In the genomic region with DNA sequence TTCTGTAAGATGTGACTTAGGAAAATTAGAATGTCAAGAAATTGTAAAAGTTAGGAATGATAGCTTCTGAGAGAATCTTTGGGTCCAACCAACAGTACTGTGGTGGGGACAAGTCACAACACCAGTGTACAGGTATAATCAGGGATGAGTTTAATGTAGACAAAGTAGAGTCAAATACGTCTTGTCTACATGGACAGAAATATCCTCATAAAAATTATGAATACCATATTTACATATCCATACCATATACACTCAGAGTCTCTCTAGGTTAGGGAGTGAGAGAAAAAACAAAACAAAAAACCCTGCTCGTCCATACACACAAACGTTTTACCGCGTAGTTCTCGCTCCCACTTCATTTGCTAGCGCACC, we compare ENCODE assay signal across 8 mouse cellular contexts. TPM values are rescaled to one million over a fixed set of nuclear protein-coding genes. Genes with fewer than 3 reads are reported as not detected.
DNase-seq lines count a peak whose midpoint lies in the region; ATAC-seq and TF ChIP-seq lines count a peak whose summit lies in the region.

No protein-coding gene starts in this region.

- H3K4me1 ChIP-seq in heart, postnatal 0 days (ENCODE audit: control insufficient read depth, insufficient read depth) = no peaks in the 10 kb centered on the region
- H3K4me1 ChIP-seq in bone marrow, adult 2 months (ENCODE audit: control insufficient read depth, insufficient read depth, low read length) = no peaks in the 10 kb centered on the region; the same call in 1 of the 2 replicates
- H3K4me1 ChIP-seq in hindbrain, embryonic 12.5 days = peaks cover 16% of the 10 kb centered on the region
- peaks cover 19% of the 10 kb centered on the region for H3K4me1 ChIP-seq in midbrain, embryonic 13.5 days (replicated peaks)

- DNase-seq in heart, postnatal 0 days (ENCODE audit: low spot score) = no peak
- no peak for DNase-seq in heart, adult 9 months (ENCODE audit: low spot score in 2 of 2)
- no peak for DNase-seq in thymus, postnatal 0 days (ENCODE audit: low spot score)
- no peak for DNase-seq in left cerebral cortex, postnatal 14 days (ENCODE audit: low spot score in 2 of 2)
- no peak for DNase-seq in embryo, embryonic 9.5 days (ENCODE audit: extremely low spot score)

- intact Hi-C loops in left cerebral cortex, postnatal 14 days (cut with DNase I) = no loop called here

- WGBS in heart, postnatal 0 days = 2% methylated on average over 7 of the region's 7 CpGs
- WGBS in bone marrow, adult 2 months = 2% methylated on average over 7 of the region's 7 CpGs
- WGBS in hindbrain, embryonic 12.5 days = 2% methylated on average over 7 of the region's 7 CpGs
- 4% methylated on average over 7 of the region's 7 CpGs for WGBS in midbrain, embryonic 13.5 days

- no peaks in the 10 kb centered on the region for H3K36me3 ChIP-seq in heart, postnatal 0 days (replicated peaks; ENCODE audit: control insufficient read depth, insufficient read depth, low read length)
- no peaks in the 10 kb centered on the region for H3K36me3 ChIP-seq in hindbrain, embryonic 12.5 days
- peaks cover 8% of the 10 kb centered on the region; the same call in 1 of the 2 replicates for H3K36me3 ChIP-seq in midbrain, embryonic 13.5 days

- H3K27me3 ChIP-seq in heart, postnatal 0 days (ENCODE audit: control insufficient read depth, insufficient read depth, low read length) = no peaks in the 10 kb centered on the region
- no peaks in the 10 kb centered on the region for H3K27me3 ChIP-seq in hindbrain, embryonic 12.5 days
- peaks cover 4% of the 10 kb centered on the region; the same call in 1 of the 2 replicates for H3K27me3 ChIP-seq in midbrain, embryonic 13.5 days

- TF ChIP-seq EP300 in heart, postnatal 0 days (IDR thresholded peaks at IDR 0.05; ENCODE audit: low read depth) = no peak

- no peak overlapping the region for H3K27ac ChIP-seq in heart, postnatal 0 days (ENCODE audit: low read depth)
- peak overlapping the region; percentile 73; the same call in 1 of the 2 replicates for H3K27ac ChIP-seq in bone marrow, adult 2 months (ENCODE audit: control insufficient read depth, insufficient read depth, low read depth, low read length, poor library complexity)
- H3K27ac ChIP-seq in hindbrain, embryonic 12.5 days = peak overlapping the region; percentile 74; the same call in 1 of the 2 replicates
- peak overlapping the region; percentile 79; the same call in 1 of the 2 replicates for H3K27ac ChIP-seq in midbrain, embryonic 13.5 days

- no peaks in the 10 kb centered on the region for H3K9me3 ChIP-seq in heart, postnatal 0 days (replicated peaks; ENCODE audit: control insufficient read depth, low read length)
- 0 out of 2 replicates have a peak, but pooled peaks cover 3% of the 10 kb centered on the region for H3K9me3 ChIP-seq in hindbrain, embryonic 12.5 days (replicated peaks)
- H3K9me3 ChIP-seq in midbrain, embryonic 13.5 days = no peaks in the 10 kb centered on the region

- no peak for TF ChIP-seq POLR2A in bone marrow, adult 2 months (IDR thresholded peaks at IDR 0.05; ENCODE audit: borderline replicate concordance, control insufficient read depth, low read depth, low read length)

- no peak for TF ChIP-seq CTCF in heart, postnatal 0 days (IDR thresholded peaks at IDR 0.05; ENCODE audit: low read depth)
- TF ChIP-seq CTCF in bone marrow, adult 2 months (IDR thresholded peaks at IDR 0.05; ENCODE audit: control insufficient read depth, insufficient read depth, low read length) = no peak

- no peak for ATAC-seq in heart, postnatal 0 days (ENCODE audit: insufficient read depth, low read depth)
- ATAC-seq in hindbrain, embryonic 12.5 days (ENCODE audit: low FRiP score) = peak; percentile 66
- no peak for ATAC-seq in midbrain, embryonic 13.5 days

- peak overlapping the region; percentile 76 for H3K9ac ChIP-seq in heart, postnatal 0 days (replicated peaks; ENCODE audit: low read depth, low read length)
- peak overlapping the region; percentile 83 for H3K9ac ChIP-seq in hindbrain, embryonic 12.5 days
- peak overlapping the region; percentile 86 for H3K9ac ChIP-seq in midbrain, embryonic 13.5 days (replicated peaks)

- H3K4me3 ChIP-seq in heart, postnatal 0 days (ENCODE audit: low read depth, low read length) = peak overlapping the region; percentile 86
- H3K4me3 ChIP-seq in bone marrow, adult 2 months (replicated peaks; ENCODE audit: control insufficient read depth, low read depth, low read length) = peak overlapping the region; percentile 82
- H3K4me3 ChIP-seq in hindbrain, embryonic 12.5 days = peak overlapping the region; percentile 96
- H3K4me3 ChIP-seq in midbrain, embryonic 13.5 days (replicated peaks) = peak overlapping the region; percentile 93

- peak overlapping the region; percentile 88 for H3K4me2 ChIP-seq in heart, postnatal 0 days (ENCODE audit: low read depth, low read length)
- peak overlapping the region; percentile 59 for H3K4me2 ChIP-seq in hindbrain, embryonic 12.5 days (replicated peaks)
- peak overlapping the region; percentile 61 for H3K4me2 ChIP-seq in midbrain, embryonic 13.5 days (replicated peaks)

RNA-seq across cellular contexts. Expression of a gene that starts 0.4 kb away (rescaled TPM):
- 47.7 and 73.6 TPM in 2 replicates for total RNA-seq in heart, postnatal 0 days (2014; rRNA removed; ENCODE audit: low replicate concordance)
- 17.3 and 17.8 TPM in 2 replicates for polyA plus RNA-seq in heart, postnatal 0 days (2015; fragmentation: Nextera tagmentation; extraction: Ambion mirVana)
- 61.5 and 67.5 TPM in 2 replicates for polyA plus RNA-seq in bone marrow, adult 2 months (2011; ENCODE audit: insufficient read depth, insufficient read length, low replicate concordance, missing spikeins)
- polyA plus RNA-seq in hindbrain, embryonic 12.5 days (2016; fragmentation: Nextera tagmentation; extraction: Ambion mirVana) = 65.0 and 68.5 TPM in 2 replicates
- polyA plus RNA-seq in midbrain, embryonic 13.5 days (2015; fragmentation: Nextera tagmentation; extraction: Ambion mirVana) = 68.5 and 68.9 TPM in 2 replicates
- polyA plus RNA-seq in thymus, postnatal 0 days (2015; fragmentation: Nextera tagmentation; extraction: Ambion mirVana) = 5.7 and 6.6 TPM in 2 replicates
- 10 to 100 TPM; 52.8 to 54.3 TPM for total RNA-seq in left cerebral cortex, postnatal 14 days (2021)
